ENCODE assay signal across 13 mouse cellular contexts in the genomic region with DNA sequence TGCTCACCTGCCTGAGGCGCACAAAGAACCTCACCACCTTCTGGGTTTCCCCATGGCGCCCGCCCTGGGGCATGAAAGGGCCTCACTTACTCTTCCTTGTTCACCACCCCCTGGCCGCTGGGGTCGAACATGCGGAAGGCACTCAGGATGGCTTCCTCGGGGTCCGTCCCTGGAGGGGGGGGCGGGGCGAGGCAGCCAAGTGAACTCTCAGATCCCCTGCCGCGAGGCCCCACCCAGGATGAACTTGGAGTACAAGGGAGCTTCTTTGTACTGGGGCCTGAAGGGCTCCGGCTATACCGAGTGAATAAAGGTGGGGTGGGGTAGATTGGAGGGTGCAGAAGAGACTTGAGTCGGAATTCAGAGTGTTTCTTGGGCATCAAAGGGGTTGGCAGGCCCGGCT. TPM values are rescaled to one million over a fixed set of nuclear protein-coding genes. Genes with fewer than 3 reads are reported as not detected.
DNase-seq lines count a peak whose midpoint lies in the region; ATAC-seq and TF ChIP-seq lines count a peak whose summit lies in the region.
"Had no signal": no experiment of that assay in that cellular context is flagged by ENCODE, and none has a peak within 500 bp of the region (broad histone marks: within the 10 kb centered on the region; RNA-seq: fewer than 3 reads in every experiment).

No protein-coding gene starts in this region.

- H3K27me3 ChIP-seq in heart, embryonic 12.5 days (replicated peaks), result peaks cover 11% of the 10 kb centered on the region; the same call in 1 of the 2 replicates
- peaks cover 69% of the 10 kb centered on the region for H3K27me3 ChIP-seq in liver, embryonic 12.5 days (replicated peaks)
- H3K27me3 ChIP-seq in intestine, postnatal 0 days (replicated peaks; ENCODE audit: control insufficient read depth, insufficient read depth, low read length), result no peaks in the 10 kb centered on the region

- TF ChIP-seq CTCF in intestine, postnatal 0 days (IDR thresholded peaks at IDR 0.05; ENCODE audit: low read depth), result no peak

- intact Hi-C loops in left cerebral cortex, postnatal 36 days (cut with DNase I), result no loop called here

- DNase-seq in heart, adult 8-10 months (ENCODE audit: low spot score), result no peak
- DNase-seq in liver (no peak), ES-CJ7 (ENCODE audit: low read depth, low spot score) (peak; percentile 77)
- DNase-seq in gastrocnemius, postnatal 10 days, result no peak
- DNase-seq in left cerebral cortex, postnatal 36 days (ENCODE audit: low spot score in 2 of 2), result no peak
- DNase-seq: gastrocnemius, postnatal 14 days had no signal

- peaks cover 77% of the 10 kb centered on the region for H3K4me1 ChIP-seq in heart, embryonic 12.5 days (replicated peaks)
- H3K4me1 ChIP-seq in liver, embryonic 12.5 days, result peaks cover 62% of the 10 kb centered on the region
- peaks cover 18% of the 10 kb centered on the region; the same call in 1 of the 2 replicates for H3K4me1 ChIP-seq in intestine, postnatal 0 days (replicated peaks; ENCODE audit: control insufficient read depth, insufficient read depth, low read length)

- H3K9ac ChIP-seq in heart, embryonic 12.5 days, result peak overlapping the region; percentile 87
- no peak overlapping the region for H3K9ac ChIP-seq in liver, embryonic 12.5 days
- no peak overlapping the region; the same call in 1 of the 2 replicates for H3K9ac ChIP-seq in intestine, postnatal 0 days (ENCODE audit: low read depth, low read length)

- H3K36me3 ChIP-seq in heart, embryonic 12.5 days, result 0 out of 2 replicates have a peak, but pooled peaks cover 13% of the 10 kb centered on the region
- no peaks in the 10 kb centered on the region for H3K36me3 ChIP-seq in liver, embryonic 12.5 days
- no peaks in the 10 kb centered on the region for H3K36me3 ChIP-seq in intestine, postnatal 0 days (ENCODE audit: control insufficient read depth, insufficient read depth)

- H3K9me3 ChIP-seq in heart, embryonic 12.5 days (replicated peaks), result no peaks in the 10 kb centered on the region
- H3K9me3 ChIP-seq in liver, embryonic 12.5 days (replicated peaks), result no peaks in the 10 kb centered on the region
- H3K9me3 ChIP-seq in intestine, postnatal 0 days (ENCODE audit: control insufficient read depth), result no peaks in the 10 kb centered on the region

- peak overlapping the region; percentile 92 for H3K27ac ChIP-seq in heart, embryonic 12.5 days (ENCODE audit: poor library complexity, severe bottlenecking)
- H3K27ac ChIP-seq in liver, embryonic 12.5 days, result no peak overlapping the region
- H3K27ac ChIP-seq in intestine, postnatal 0 days (ENCODE audit: low read depth, low read length), result no peak overlapping the region

- H3K4me3 ChIP-seq in heart, embryonic 12.5 days, result peak overlapping the region; percentile 56
- H3K4me3 ChIP-seq in liver, embryonic 12.5 days, result no peak overlapping the region
- H3K4me3 ChIP-seq in intestine, postnatal 0 days (ENCODE audit: low read depth, low read length), result no peak overlapping the region
- H3K4me3 ChIP-seq: myocyte had no signal

- ATAC-seq in heart, embryonic 12.5 days (ENCODE audit: insufficient number of reproducible peaks, low FRiP score), result peak; percentile 19; the same call in 1 of the 2 replicates
- no peak for ATAC-seq in liver, embryonic 12.5 days
- ATAC-seq in intestine, postnatal 0 days, result peak; percentile 34; the same call in 1 of the 2 replicates

- 6% methylated on average over 16 of the region's 16 CpGs for WGBS in heart, embryonic 12.5 days
- WGBS in liver, embryonic 12.5 days (ENCODE audit: insufficient replicate concordance), result 7% methylated on average over 16 of the region's 16 CpGs
- WGBS in intestine, postnatal 0 days, result 19% methylated on average over 16 of the region's 16 CpGs

- H3K4me2 ChIP-seq in heart, embryonic 12.5 days, result peak overlapping the region; percentile 77
- peak overlapping the region; percentile 34 for H3K4me2 ChIP-seq in liver, embryonic 12.5 days
- H3K4me2 ChIP-seq in intestine, postnatal 0 days (replicated peaks; ENCODE audit: low read depth), result peak overlapping the region; percentile 45

RNA-seq across cellular contexts. Expression of a gene that starts 1.4 kb away (rescaled TPM):
- 5,530 and 5,941 TPM in 2 replicates for polyA plus RNA-seq in heart, embryonic 12.5 days (2016; fragmentation: Nextera tagmentation; extraction: Ambion mirVana)
- 100 to 1,000 TPM; 455 to 787 (median 725) TPM for total RNA-seq in heart, adult 8-10 months (2022)
- 21.8 and 22.5 TPM in 2 replicates for polyA plus RNA-seq in liver, embryonic 12.5 days (2016; fragmentation: Nextera tagmentation; extraction: Ambion mirVana)
- polyA plus RNA-seq in intestine, postnatal 0 days (2015; fragmentation: Nextera tagmentation; extraction: Ambion mirVana), result 20.9 and 22.7 TPM in 2 replicates
- not detected for total RNA-seq in gastrocnemius, postnatal 10 days (2021)
- not detected for total RNA-seq in left cerebral cortex, postnatal 36 days (2021)
- total RNA-seq: gastrocnemius, postnatal 14 days; left cerebral cortex, postnatal 10 days; megakaryocyte progenitor cell, adult 5-6 weeks had no signal
- polyA plus RNA-seq: C2C12, myocyte had no signal

RNA-seq across cellular contexts. Expression of a gene that starts 19.1 kb away (rescaled TPM):
- 102 and 106 TPM in 2 replicates for polyA plus RNA-seq in heart, embryonic 12.5 days (2016; fragmentation: Nextera tagmentation; extraction: Ambion mirVana)
- 10 to 100 TPM; 33.1 to 50.4 (median 39.8) TPM for total RNA-seq in heart, adult 8-10 months (2022)
- 105 TPM in 2 replicates for polyA plus RNA-seq in liver, embryonic 12.5 days (2016; fragmentation: Nextera tagmentation; extraction: Ambion mirVana)
- 32.3 and 32.7 TPM in 2 replicates for polyA plus RNA-seq in intestine, postnatal 0 days (2015; fragmentation: Nextera tagmentation; extraction: Ambion mirVana)
- 10 to 100 TPM; 36.7 to 45.4 TPM for total RNA-seq in gastrocnemius, postnatal 10 days (2021)
- total RNA-seq in left cerebral cortex, postnatal 36 days (2021), result 10 to 100 TPM; 18.0 to 19.2 TPM

RNA-seq across cellular contexts. Expression of a gene that starts 35.5 kb away (rescaled TPM):
- 31.8 and 34.7 TPM in 2 replicates for polyA plus RNA-seq in heart, embryonic 12.5 days (2016; fragmentation: Nextera tagmentation; extraction: Ambion mirVana)
- 10 to 100 TPM; 14.9 to 28.0 (median 19.4) TPM for total RNA-seq in heart, adult 8-10 months (2022)
- polyA plus RNA-seq in liver, embryonic 12.5 days (2016; fragmentation: Nextera tagmentation; extraction: Ambion mirVana), result 8.5 and 9.6 TPM in 2 replicates
- 15.0 and 15.8 TPM in 2 replicates for polyA plus RNA-seq in intestine, postnatal 0 days (2015; fragmentation: Nextera tagmentation; extraction: Ambion mirVana)
- 10 to 100 TPM; 46.5 to 59.8 TPM for total RNA-seq in gastrocnemius, postnatal 10 days (2021)
- total RNA-seq in left cerebral cortex, postnatal 36 days (2021), result 10 to 100 TPM; 12.4 to 19.1 TPM
- total RNA-seq: megakaryocyte progenitor cell, adult 5-6 weeks had no signal

RNA-seq across cellular contexts. Expression of a gene that starts 52.7 kb away (rescaled TPM):
- 2.2 and 2.8 TPM in 2 replicates for polyA plus RNA-seq in heart, embryonic 12.5 days (2016; fragmentation: Nextera tagmentation; extraction: Ambion mirVana)
- total RNA-seq in heart, adult 8-10 months (2022), result 10 to 100 TPM; 15.2 to 30.8 (median 18.1) TPM
- 0.31 and 0.37 TPM in 2 replicates for polyA plus RNA-seq in liver, embryonic 12.5 days (2016; fragmentation: Nextera tagmentation; extraction: Ambion mirVana)
- 0.44 TPM in 2 replicates for polyA plus RNA-seq in intestine, postnatal 0 days (2015; fragmentation: Nextera tagmentation; extraction: Ambion mirVana)
- total RNA-seq in gastrocnemius, postnatal 10 days (2021), result not detected
- total RNA-seq in left cerebral cortex, postnatal 36 days (2021), result 1 to 10 TPM; 1.6 to 2.2 TPM
- total RNA-seq: megakaryocyte progenitor cell, adult 5-6 weeks had no signal
- polyA plus RNA-seq: C2C12 had no signal

RNA-seq across cellular contexts. Expression of a gene that starts 58.3 kb away (rescaled TPM):
- polyA plus RNA-seq in heart, embryonic 12.5 days (2016; fragmentation: Nextera tagmentation; extraction: Ambion mirVana), result 41.6 and 42.0 TPM in 2 replicates
- total RNA-seq in heart, adult 8-10 months (2022), result 10 to 100 TPM; 54.8 to 67.3 (median 62.1) TPM
- polyA plus RNA-seq in liver, embryonic 12.5 days (2016; fragmentation: Nextera tagmentation; extraction: Ambion mirVana), result 25.2 and 25.7 TPM in 2 replicates
- 50.9 and 53.8 TPM in 2 replicates for polyA plus RNA-seq in intestine, postnatal 0 days (2015; fragmentation: Nextera tagmentation; extraction: Ambion mirVana)
- 10 to 100 TPM; 46.7 to 50.4 TPM for total RNA-seq in gastrocnemius, postnatal 10 days (2021)
- total RNA-seq in left cerebral cortex, postnatal 36 days (2021), result 10 to 100 TPM; 82.8 to 91.0 TPM

Comparison
In these comparisons a context has a peak if more than half of its experiments do, and no peak if none do; other contexts are left out.
1. RNA of a gene that starts 1.4 kb away (total RNA-seq): 455 to 787 TPM in heart, adult 8-10 months; not detected in left cerebral cortex, postnatal 36 days and not detected in gastrocnemius, postnatal 10 days; every median in the first group is over 100 times any median in the second.
2. Peak in every context shown above with its lines, with median percentiles within 50 percentile points of each other: H3K4me2 ChIP-seq.